Mouse (Mus musculus) neural tube, embryonic 11.5 days (tissue): ENCODE results near the gene Gm20696. TPM values are rescaled to one million over a fixed set of nuclear protein-coding genes. Genes with fewer than 3 reads are reported as not detected.

ENCODE experiments used
- ATAC-seq: fragments of 200-750 bp; cut with Nextera tagmentation; 2 replicates; pipeline ENCODE4 v1.8.0; 2017; ENCODE audit warnings: moderate number of reproducible peaks, mild to moderate bottlenecking, moderate TSS enrichment, moderate library complexity; ENCODE audit not compliant: insufficient read depth, low FRiP score, low TSS enrichment
- DNase-seq: peaks from one replicate; pipeline ENCODE4 v3.0.0-alpha.2; 2015; ENCODE audit warnings: low spot score
- H3K27ac ChIP-seq: fragments of 300-500 bp; sonication (generic); 2 replicates; pipeline ENCODE4 v1.5.1; 2014; ENCODE audit warnings: low read depth, mild to moderate bottlenecking, low read length
- H3K27me3 ChIP-seq: fragments of 300-500 bp; sonication (generic); 2 replicates; pipeline ENCODE4 v1.6.1; 2014; ENCODE audit warnings: mild to moderate bottlenecking, low read length, mixed read lengths; ENCODE audit not compliant: control insufficient read depth, insufficient read depth
- H3K36me3 ChIP-seq: fragments of 300-500 bp; sonication (generic); 2 replicates; pipeline ENCODE4 v1.6.1; 2014; ENCODE audit warnings: mild to moderate bottlenecking, low read length, moderate library complexity, mixed read lengths; ENCODE audit not compliant: control insufficient read depth, insufficient read depth
- H3K4me1 ChIP-seq: fragments of 300-500 bp; sonication (generic); 2 replicates; pipeline ENCODE4 v1.6.1; 2014; ENCODE audit warnings: low read length, mixed read lengths; ENCODE audit not compliant: control insufficient read depth, insufficient read depth
- H3K4me2 ChIP-seq: fragments of 300-500 bp; sonication (generic); 2 replicates; pipeline ENCODE4 v1.6.1; 2014; ENCODE audit warnings: low read depth, mild to moderate bottlenecking, moderate library complexity
- H3K4me3 ChIP-seq: fragments of 300-500 bp; sonication (generic); 2 replicates; pipeline ENCODE4 v1.5.1; 2014; ENCODE audit warnings: low read depth, low read length
- H3K9ac ChIP-seq: fragments of 300-500 bp; sonication (generic); 2 replicates; pipeline ENCODE4 v1.6.1; 2014; ENCODE audit warnings: mild to moderate bottlenecking, low read length
- H3K9me3 ChIP-seq: fragments of 300-500 bp; sonication (generic); 2 replicates; pipeline ENCODE4 v1.6.1; 2016; ENCODE audit warnings: low read length; ENCODE audit not compliant: control insufficient read depth
- WGBS: fragments of 180-500 bp; shearing (Covaris S2); extraction: QIAGEN DNeasy Blood & Tissue Kit; methylation state at CpG from one replicate; pipeline ENCODE4 v1.1.7; 2014; 5-methylcytosine and 5-hydroxymethylcytosine counted together
- polyA plus RNA-seq: library from polyadenylated mRNA; unstranded; fragments of >200 nt; fragmentation: Nextera tagmentation; extraction: Ambion mirVana; gene quantifications from 2 replicates; pipeline ENCODE4 v1.2.1, GENCODE M21; 2014

Gene Gm20696
- polyA plus RNA-seq, 1 experiment from 2014 or later = 2.5 TPM

DNA sequence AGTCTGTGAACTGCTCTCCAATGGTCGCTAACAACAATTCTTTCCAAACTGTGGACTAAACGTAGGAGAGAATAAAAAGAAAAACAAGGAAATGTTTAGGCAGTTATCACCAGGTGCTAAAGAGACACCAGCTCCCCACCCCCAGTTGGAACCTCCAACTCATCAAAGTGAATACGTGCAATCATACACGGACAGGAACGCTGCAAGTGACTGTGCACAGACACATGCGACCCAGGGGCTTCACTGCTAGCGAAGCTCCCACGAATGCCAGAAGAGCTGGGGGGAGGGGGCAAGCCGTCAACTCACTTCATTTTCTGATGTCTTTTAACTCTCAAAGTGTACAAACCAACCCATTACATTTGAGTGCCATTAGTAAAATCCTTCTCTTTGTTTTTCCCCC lies 30.5 kb downstream of the Gm20696 start:
- 62% methylated on average over 9 of the region's 9 CpGs for WGBS
- Histone ChIP-seq H3K4me1 (no peaks in the 10 kb centered on the region), H3K9ac (no peak overlapping the region), H3K4me2 (no peak overlapping the region), H3K27me3 (no peaks in the 10 kb centered on the region), H3K4me3 (no peak overlapping the region), H3K36me3 (no peaks in the 10 kb centered on the region; the same call in 1 of the 2 replicates), H3K27ac (no peak overlapping the region), H3K9me3 (no peaks in the 10 kb centered on the region)
- DNase-seq = no peak
- ATAC-seq = no peak

- no peak for DNase-seq
- H3K9ac ChIP-seq = no peak overlapping the region
- H3K4me3 ChIP-seq = no peak overlapping the region
- no peaks in the 10 kb centered on the region for H3K4me1 ChIP-seq
- no peak overlapping the region for H3K27ac ChIP-seq
- no peaks in the 10 kb centered on the region for H3K9me3 ChIP-seq
- H3K4me2 ChIP-seq = no peak overlapping the region
- H3K36me3 ChIP-seq = no peaks in the 10 kb centered on the region
- no peaks in the 10 kb centered on the region for H3K27me3 ChIP-seq
- WGBS = 88% methylated on average over 32 of the region's 32 CpGs
- ATAC-seq = no peak
These were observed 34.2 kb downstream of the Gm20696 start for GRCm38 (mm10) chr6:99632121-99632980.

GRCm38 (mm10) chr6:99631637-99632036 lies 35.0 kb downstream of the Gm20696 start:
- Histone ChIP-seq H3K4me2 (no peak overlapping the region), H3K36me3 (no peaks in the 10 kb centered on the region), H3K27ac (no peak overlapping the region), H3K27me3 (no peaks in the 10 kb centered on the region), H3K9me3 (no peaks in the 10 kb centered on the region), H3K4me3 (no peak overlapping the region), H3K4me1 (no peaks in the 10 kb centered on the region), H3K9ac (no peak overlapping the region)
- WGBS = 91% methylated on average over 5 of the region's 5 CpGs
- ATAC-seq (no peak), DNase-seq (no peak)

- H3K4me3 ChIP-seq = no peak overlapping the region
- H3K36me3 ChIP-seq = no peaks in the 10 kb centered on the region
- no peak for DNase-seq
- no peak for ATAC-seq
- no peaks in the 10 kb centered on the region for H3K9me3 ChIP-seq
- H3K27ac ChIP-seq = no peak overlapping the region
- H3K4me1 ChIP-seq = 0 out of 2 replicates have a peak, but pooled peaks cover 4% of the 10 kb centered on the region
- no peak overlapping the region for H3K4me2 ChIP-seq
- no peaks in the 10 kb centered on the region for H3K27me3 ChIP-seq
- no peak overlapping the region for H3K9ac ChIP-seq
- 77% methylated on average over 8 of the region's 8 CpGs for WGBS
These were observed 36.7 kb downstream of the Gm20696 start for GRCm38 (mm10) chr6:99629726-99630458.

- no peaks in the 10 kb centered on the region for H3K9me3 ChIP-seq
- H3K4me3 ChIP-seq = no peak overlapping the region
- WGBS = 57% methylated on average over 2 of the region's 2 CpGs
- H3K9ac ChIP-seq = no peak overlapping the region
- no peak for ATAC-seq
- H3K36me3 ChIP-seq = no peaks in the 10 kb centered on the region
- no peak overlapping the region for H3K27ac ChIP-seq
- H3K4me1 ChIP-seq = peaks cover 14% of the 10 kb centered on the region; the same call in 1 of the 2 replicates
- H3K4me2 ChIP-seq = no peak overlapping the region
- no peaks in the 10 kb centered on the region for H3K27me3 ChIP-seq
- no peak for DNase-seq
These were observed 40.2 kb downstream of the Gm20696 start for GRCm38 (mm10) chr6:99626347-99626746.

- 33% methylated on average over 7 of the region's 7 CpGs for WGBS
- H3K4me2 ChIP-seq = no peak overlapping the region
- no peak for DNase-seq
- no peak overlapping the region for H3K4me3 ChIP-seq
- H3K27ac ChIP-seq = no peak overlapping the region
- no peak overlapping the region for H3K9ac ChIP-seq
- no peak for ATAC-seq
- no peaks in the 10 kb centered on the region for H3K9me3 ChIP-seq
- no peaks in the 10 kb centered on the region for H3K36me3 ChIP-seq
- no peaks in the 10 kb centered on the region for H3K27me3 ChIP-seq
- H3K4me1 ChIP-seq = peaks cover 15% of the 10 kb centered on the region; the same call in 1 of the 2 replicates
These were observed 40.8 kb downstream of the Gm20696 start for GRCm38 (mm10) chr6:99625803-99626202.

DNA sequence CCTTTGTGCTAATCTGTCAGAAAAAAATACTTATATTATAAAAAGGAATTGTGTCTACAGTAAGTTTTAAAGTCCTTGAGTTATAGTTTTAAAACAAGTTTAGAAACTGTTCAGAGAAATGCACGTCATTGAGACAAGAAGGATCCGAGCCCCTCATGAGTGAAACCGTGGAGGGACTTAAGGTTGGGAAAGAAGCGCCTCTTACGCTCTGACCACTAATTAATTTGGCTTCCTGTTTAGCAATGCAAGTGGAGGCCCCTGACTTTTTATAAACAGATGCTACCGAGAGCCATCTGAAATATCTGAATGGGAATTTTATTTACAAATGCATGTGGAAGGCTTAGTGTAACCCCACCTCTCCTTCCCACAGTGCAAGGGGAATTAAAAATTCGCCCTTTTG lies 41.3 kb downstream of the Gm20696 start:
- peaks cover 15% of the 10 kb centered on the region; the same call in 1 of the 2 replicates for H3K4me1 ChIP-seq
- H3K4me3 ChIP-seq = no peak overlapping the region
- H3K9me3 ChIP-seq = no peaks in the 10 kb centered on the region
- H3K36me3 ChIP-seq = no peaks in the 10 kb centered on the region
- no peak overlapping the region for H3K4me2 ChIP-seq
- 63% methylated on average over 7 of the region's 7 CpGs for WGBS
- no peak overlapping the region for H3K9ac ChIP-seq
- DNase-seq = no peak
- no peak for ATAC-seq
- no peak overlapping the region for H3K27ac ChIP-seq
- no peaks in the 10 kb centered on the region for H3K27me3 ChIP-seq

DNA sequence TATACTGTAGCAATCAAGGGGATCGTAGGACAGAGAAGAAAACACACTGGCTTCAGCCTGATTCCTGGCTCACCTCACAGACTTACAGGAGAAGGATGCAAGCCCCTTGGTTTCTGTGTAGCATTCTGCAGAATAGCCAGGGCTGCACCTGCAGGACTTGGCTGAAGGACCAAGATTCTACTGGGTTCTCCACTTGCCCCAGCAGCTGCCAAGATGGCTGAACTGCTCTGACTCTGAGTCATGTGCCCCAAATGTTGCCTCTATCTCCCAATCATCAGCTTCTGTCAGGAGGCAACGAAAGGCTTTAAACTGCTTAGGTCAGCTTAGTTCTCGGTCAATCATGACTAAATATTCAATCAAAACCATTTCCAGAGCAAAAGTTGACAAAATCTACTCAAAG lies 42.1 kb downstream of the Gm20696 start:
- ATAC-seq (no peak), DNase-seq (no peak)
- Histone ChIP-seq H3K4me2 (no peak overlapping the region), H3K9me3 (no peaks in the 10 kb centered on the region), H3K27ac (no peak overlapping the region), H3K36me3 (no peaks in the 10 kb centered on the region), H3K27me3 (no peaks in the 10 kb centered on the region), H3K4me1 (peaks cover 15% of the 10 kb centered on the region; the same call in 1 of the 2 replicates), H3K9ac (no peak overlapping the region), H3K4me3 (no peak overlapping the region)
- WGBS = 91% methylated on average over 3 of the region's 3 CpGs
